Mouse (Mus musculus) c-Kit-negative CD71-positive TER-119-positive erythroid progenitor cells, embryonic 14.5 days (primary cell): Measurements from ENCODE around the gene Smc3.
A peak's percentile ranks its signal among the peaks of the same experiment; 100 is the strongest.

Experiments
- DNase-seq: peaks from one replicate; pipeline ENCODE4 v3.0.0-alpha.2; 2013; ENCODE audit warnings: low read depth, low spot score

Gene Smc3

GRCm38 (mm10) chr19:53599757-53600539, at the start of gene Smc3:
Gene Smc3, plus strand, starts transcription at chr19:53600398.
- peak; percentile 97 for DNase-seq

GRCm38 (mm10) chr19:53550972-53551371, 49.2 kb upstream of the Smc3 start:
- no peak for DNase-seq

- DNase-seq, result no peak
These were observed 47.9 kb upstream of the Smc3 start for GRCm38 (mm10) chr19:53552216-53552786.

GRCm38 (mm10) chr19:53552795-53553194, 47.4 kb upstream of the Smc3 start:
- DNase-seq, result no peak

- DNase-seq, result no peak
These were observed 45.8 kb upstream of the Smc3 start for GRCm38 (mm10) chr19:53554402-53554801.

GRCm38 (mm10) chr19:53554981-53555616, 45.1 kb upstream of the Smc3 start:
- DNase-seq, result no peak

GRCm38 (mm10) chr19:53556841-53557240, 43.4 kb upstream of the Smc3 start:
- DNase-seq, result no peak

GRCm38 (mm10) chr19:53557267-53557936, 42.8 kb upstream of the Smc3 start:
- DNase-seq, result no peak

GRCm38 (mm10) chr19:53560436-53560835, 39.8 kb upstream of the Smc3 start:
- DNase-seq, result no peak

GRCm38 (mm10) chr19:53564174-53564573, 36.0 kb upstream of the Smc3 start:
- DNase-seq, result no peak

GRCm38 (mm10) chr19:53565565-53566277, 34.5 kb upstream of the Smc3 start:
- no peak for DNase-seq

- DNase-seq, result no peak
These were observed 32.3 kb upstream of the Smc3 start for GRCm38 (mm10) chr19:53567864-53568263.

GRCm38 (mm10) chr19:53568553-53568952, 31.6 kb upstream of the Smc3 start:
- no peak for DNase-seq

GRCm38 (mm10) chr19:53571056-53571455, 29.1 kb upstream of the Smc3 start:
- DNase-seq, result no peak

- DNase-seq, result no peak
These were observed 28.4 kb upstream of the Smc3 start for GRCm38 (mm10) chr19:53571501-53572428.

GRCm38 (mm10) chr19:53572607-53573006, 27.6 kb upstream of the Smc3 start:
- no peak for DNase-seq

- DNase-seq, result no peak
These were observed 27.0 kb upstream of the Smc3 start for GRCm38 (mm10) chr19:53573151-53573550.

GRCm38 (mm10) chr19:53574131-53574530, 26.1 kb upstream of the Smc3 start:
- no peak for DNase-seq

GRCm38 (mm10) chr19:53574546-53574945, 25.7 kb upstream of the Smc3 start:
- no peak for DNase-seq

- no peak for DNase-seq
These were observed 24.7 kb upstream of the Smc3 start for GRCm38 (mm10) chr19:53575296-53576010.
